Mouse (Mus musculus): ENCODE results near the gene Frrs1. TPM values are rescaled to one million over a fixed set of nuclear protein-coding genes. Genes with fewer than 3 reads are reported as not detected.
A peak's percentile ranks its signal among the peaks of the same experiment; 100 is the strongest.

Gene Frrs1
- total RNA-seq, 2 experiments from 2014 or later = 0.26 to 0.77 TPM

DNA sequence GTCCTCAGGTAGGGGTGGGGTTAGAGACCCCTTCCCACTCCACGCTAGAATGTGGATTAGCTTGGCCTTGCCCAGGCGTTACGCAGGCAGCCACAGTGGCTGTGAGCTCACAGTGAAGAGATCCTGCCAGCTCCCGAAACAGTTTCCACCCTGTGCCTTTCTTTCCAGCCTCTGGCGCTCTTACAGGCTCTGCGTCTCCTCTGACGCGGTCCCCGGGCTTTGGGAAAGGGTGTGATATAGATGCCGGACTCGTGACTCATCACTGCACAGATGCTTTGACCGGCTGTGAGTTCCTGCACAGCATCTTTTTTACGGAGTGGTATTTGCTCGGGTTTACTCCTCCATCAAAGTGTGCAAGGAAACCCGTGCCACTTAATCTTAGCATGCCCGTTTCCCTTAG is 46.6 kb downstream of the Frrs1 start:
- DNase-seq (ENCODE audit: low spot score in 2 of 2) = peak; percentile 67 to 79

DNA sequence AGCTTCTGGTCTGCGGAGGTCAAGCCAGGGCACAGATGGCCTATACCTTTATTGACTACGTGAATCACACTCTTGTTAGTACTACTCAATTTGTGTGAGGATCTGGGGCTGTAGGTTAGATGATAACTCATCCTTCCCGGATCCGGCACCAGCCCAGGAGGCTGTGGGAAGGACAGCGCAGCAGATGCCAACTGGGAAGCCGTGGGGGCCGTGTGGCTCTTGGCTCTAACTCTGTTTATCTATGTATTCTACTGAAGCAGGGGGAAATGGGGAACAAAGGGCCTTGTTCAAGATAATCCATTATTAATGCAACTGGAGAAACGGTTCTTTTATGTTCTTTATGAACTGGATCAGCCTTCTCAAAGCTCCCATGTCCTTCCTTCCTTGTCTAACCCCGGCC is 47.3 kb downstream of the Frrs1 start:
- peak; percentile 26 for DNase-seq (ENCODE audit: low spot score in 2 of 2)

GRCm38 (mm10) chr3:116914374-116914773 is 55.1 kb downstream of the Frrs1 start:
- DNase-seq (ENCODE audit: low spot score in 2 of 2) = no peak

GRCm38 (mm10) chr3:116914931-116915330 is 55.7 kb downstream of the Frrs1 start:
- DNase-seq (ENCODE audit: low spot score in 2 of 2) = no peak

DNA sequence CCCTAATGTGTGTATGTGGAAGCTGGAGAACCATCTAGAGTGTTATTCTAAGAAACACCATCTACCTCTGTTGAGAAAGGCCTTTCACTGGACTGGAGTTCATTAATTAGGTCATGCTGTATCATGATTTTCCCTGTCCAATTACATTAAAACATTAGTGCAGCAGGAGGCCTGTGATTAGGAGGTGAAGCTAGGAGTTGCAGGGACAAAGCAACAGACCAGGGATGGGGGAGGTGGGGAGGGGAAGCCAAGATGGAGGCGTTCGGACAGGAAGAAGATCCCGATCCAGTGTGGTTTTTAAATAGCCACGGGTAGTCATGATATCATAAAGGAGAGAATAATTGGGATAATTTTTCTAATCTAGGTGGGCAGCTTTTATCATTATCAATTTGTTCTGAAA is 57.8 kb downstream of the Frrs1 start:
- DNase-seq (ENCODE audit: low spot score in 2 of 2) = no peak

DNA sequence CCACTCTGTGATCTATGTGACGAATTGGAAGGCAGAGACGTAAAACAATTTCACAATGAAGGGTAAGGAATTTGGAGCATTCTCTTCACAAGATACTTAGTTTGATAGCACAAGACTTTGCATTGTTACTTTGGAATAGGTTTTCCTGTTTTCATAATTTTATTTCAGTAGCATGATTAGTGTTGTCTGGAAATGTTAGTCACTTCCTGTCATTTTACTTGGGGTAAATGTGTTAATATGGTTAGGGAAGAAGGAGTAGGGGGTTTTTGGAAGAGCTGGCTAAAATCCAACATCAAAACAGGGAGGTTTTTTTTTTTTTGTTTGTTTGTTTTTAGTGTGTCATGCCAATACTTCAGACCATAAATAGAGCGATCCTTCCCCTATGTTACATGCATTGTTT is 62.3 kb downstream of the Frrs1 start:
- DNase-seq (ENCODE audit: low spot score in 2 of 2) = no peak

GRCm38 (mm10) chr3:116923042-116923441 is 63.8 kb downstream of the Frrs1 start:
- DNase-seq (ENCODE audit: low spot score in 2 of 2) = no peak

DNA sequence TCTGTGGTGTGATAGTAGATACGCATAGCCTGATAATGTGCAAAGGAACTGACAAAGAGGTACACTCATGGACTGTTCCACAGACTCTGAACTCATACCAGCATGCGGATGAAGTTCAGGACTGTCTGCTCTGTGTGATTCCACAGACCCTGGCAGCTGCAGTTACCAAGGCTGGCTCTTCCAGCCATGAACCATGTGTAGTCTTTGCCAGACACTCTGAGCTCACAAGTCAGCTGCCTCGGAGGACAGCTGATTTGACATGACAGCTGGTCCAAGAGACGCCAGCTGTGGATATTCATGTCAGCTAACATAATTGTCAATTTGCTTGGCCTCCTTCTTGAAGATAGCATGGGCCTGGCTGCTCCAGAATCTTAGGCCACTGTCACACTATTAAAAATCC is 69.7 kb downstream of the Frrs1 start:
- no peak for DNase-seq (ENCODE audit: low spot score in 2 of 2)

DNA sequence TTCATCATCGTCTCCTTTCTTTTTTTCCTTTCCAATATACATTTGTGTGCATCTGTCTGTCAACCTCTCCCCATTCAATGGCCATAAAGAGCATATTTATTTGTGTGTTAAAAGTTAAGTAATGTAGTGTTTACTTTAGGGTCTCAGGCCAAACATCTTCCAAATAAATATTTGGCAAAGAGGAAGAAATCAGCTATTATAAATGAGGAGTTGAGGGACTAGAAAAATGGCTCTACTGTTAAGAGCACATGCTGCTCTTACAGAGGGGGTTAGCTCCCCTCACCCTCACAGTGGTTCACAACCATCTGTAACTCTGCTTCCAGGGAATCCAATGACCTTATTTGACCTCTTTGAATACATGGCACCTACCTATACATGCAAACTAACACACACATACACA is 73.9 kb downstream of the Frrs1 start:
- no peak for DNase-seq (ENCODE audit: low spot score in 2 of 2)

GRCm38 (mm10) chr3:116936934-116937691 is 77.8 kb downstream of the Frrs1 start:
- DNase-seq (ENCODE audit: low spot score in 2 of 2) = no peak

DNA sequence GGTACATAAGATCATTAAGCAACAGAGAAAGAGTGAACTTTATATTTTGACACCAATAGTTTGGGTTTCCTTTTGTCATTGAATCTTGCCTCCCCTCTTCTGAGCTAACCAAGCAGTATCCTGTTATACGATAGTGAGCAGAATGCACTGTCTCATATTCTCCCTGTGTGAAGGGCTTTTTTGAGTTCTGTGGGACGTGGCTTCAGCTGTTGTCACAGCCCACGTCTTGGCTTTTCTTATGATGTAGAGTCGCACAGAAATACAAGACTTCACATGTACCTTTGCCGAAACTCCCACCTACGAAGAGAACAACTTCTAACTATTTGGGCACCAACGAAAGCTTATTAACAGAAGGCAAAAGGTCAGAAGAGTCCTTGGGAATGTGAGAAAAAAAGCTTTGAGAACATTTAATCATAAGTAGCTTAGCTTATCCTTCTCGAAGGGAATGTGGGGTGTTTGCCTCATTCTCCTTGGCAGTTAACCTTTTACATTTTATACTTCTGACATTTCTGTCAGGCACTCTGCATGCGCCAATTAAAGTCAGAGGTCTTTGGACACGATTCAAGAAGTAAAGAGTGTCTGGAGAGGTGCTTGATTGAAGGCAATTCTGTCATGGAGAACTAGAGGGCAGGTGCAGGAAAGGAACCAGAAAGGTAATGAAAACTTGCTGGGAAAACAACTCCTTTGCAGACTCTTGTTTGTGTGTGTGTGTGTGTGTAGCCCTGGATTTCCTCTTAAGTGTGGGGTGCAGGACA is 81.7 kb downstream of the Frrs1 start:
- peak; percentile 28 to 66 for DNase-seq (ENCODE audit: low spot score in 2 of 2)

DNA sequence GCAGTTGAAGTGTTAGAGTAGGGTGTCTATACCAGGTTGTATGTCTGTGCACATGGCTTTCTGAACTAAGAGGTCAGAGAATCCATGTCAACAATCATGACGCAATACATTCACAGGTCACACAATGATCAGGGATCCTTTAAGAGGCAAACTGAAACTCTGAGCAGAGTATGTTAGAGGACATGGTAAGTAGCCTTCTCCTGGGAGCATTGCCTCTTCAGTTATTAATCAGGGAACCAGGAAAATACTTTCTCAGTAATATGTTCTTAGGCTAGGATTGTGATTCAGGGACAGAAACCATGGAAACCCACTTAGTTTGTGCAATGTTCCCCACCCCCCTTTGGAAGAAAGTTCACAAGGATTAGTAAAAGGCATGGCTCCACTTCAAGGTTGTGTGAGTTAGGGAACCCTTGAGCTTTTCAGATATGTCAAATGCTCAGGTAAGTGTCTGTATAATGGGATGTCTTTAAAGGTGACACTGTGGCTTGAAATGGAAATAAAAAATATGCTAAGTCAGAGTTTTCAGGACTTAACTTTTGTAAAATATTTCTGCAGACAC is 82.4 kb downstream of the Frrs1 start:
- no peak for DNase-seq (ENCODE audit: low spot score in 2 of 2)

DNA sequence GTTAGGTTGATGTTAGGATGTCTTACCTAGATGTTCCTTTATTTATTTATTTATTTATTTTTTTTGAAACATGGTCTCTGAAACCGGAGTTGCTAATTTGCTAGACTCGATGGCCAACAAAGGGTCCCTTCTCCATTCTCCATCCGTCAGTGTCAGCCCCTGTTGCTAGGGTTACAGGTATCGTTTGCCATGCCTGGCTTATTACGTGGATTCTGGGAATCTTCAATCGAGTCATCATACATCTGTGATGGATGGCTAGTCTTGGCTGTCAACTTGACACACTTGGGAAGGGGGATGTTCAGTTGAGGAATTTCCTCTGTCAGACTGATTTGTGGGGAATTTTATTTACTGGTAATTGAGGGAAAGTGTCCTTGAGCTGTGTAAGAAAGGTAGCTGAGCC is 83.5 kb downstream of the Frrs1 start:
- no peak for DNase-seq (ENCODE audit: low spot score in 2 of 2)

DNA sequence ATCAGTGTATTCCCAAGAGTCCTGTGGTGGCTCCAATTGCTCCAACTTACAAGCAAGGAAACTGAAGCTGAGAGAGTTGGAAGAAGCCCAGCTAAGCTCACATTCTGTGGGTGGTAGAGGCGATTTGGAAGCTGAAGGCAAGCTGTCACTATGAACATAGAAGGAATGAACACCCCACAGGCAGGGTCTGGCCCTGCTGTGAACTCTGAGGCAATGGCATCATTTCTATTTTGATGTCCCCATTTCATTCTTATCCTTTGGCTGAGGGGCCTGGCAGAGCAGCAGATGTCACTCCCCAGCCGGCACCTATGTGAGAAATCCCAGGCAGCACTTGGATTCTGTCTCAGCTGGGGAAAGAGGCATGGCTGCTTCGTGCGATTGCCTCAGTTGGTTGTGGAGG is 84.2 kb downstream of the Frrs1 start:
- DNase-seq (ENCODE audit: low spot score in 2 of 2) = peak; percentile 23 to 52

GRCm38 (mm10) chr3:116946476-116946875 is 87.2 kb downstream of the Frrs1 start:
- no peak for DNase-seq (ENCODE audit: low spot score in 2 of 2)

GRCm38 (mm10) chr3:116950665-116951115 is 91.4 kb downstream of the Frrs1 start:
- no peak for DNase-seq (ENCODE audit: low spot score in 2 of 2)

DNA sequence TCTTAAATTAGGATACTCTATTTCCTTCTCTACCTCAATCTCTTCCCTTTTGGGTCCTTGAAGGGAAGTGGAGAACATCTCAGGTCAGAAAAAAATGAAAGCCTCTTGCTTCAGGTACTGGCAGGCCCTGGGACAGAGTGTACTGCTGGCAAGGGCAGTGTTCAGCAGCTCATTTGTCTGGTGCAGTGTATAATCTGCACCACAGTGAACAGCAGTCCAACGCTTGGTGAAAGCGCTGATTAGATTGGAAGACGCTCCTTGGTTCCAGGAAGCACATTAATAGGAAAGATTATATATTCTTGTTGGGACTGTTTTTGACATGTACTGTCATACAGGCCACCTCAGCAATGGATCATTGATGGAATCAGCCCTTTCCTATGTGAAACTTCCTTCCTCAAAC is 92.2 kb downstream of the Frrs1 start:
- DNase-seq (ENCODE audit: low spot score in 2 of 2) = no peak

- no peak for DNase-seq (ENCODE audit: low spot score in 2 of 2)
Observed at GRCm38 (mm10) chr3:116952242-116952899, 93.1 kb downstream of the Frrs1 start.

- DNase-seq (ENCODE audit: low spot score in 2 of 2) = no peak
Observed at GRCm38 (mm10) chr3:116953366-116953765, 94.1 kb downstream of the Frrs1 start.

- no peak for DNase-seq (ENCODE audit: low spot score in 2 of 2)
Observed at GRCm38 (mm10) chr3:116955061-116955460, 95.8 kb downstream of the Frrs1 start.

All from left cerebral cortex, adult 18-20 months (tissue).